In the genomic region with DNA sequence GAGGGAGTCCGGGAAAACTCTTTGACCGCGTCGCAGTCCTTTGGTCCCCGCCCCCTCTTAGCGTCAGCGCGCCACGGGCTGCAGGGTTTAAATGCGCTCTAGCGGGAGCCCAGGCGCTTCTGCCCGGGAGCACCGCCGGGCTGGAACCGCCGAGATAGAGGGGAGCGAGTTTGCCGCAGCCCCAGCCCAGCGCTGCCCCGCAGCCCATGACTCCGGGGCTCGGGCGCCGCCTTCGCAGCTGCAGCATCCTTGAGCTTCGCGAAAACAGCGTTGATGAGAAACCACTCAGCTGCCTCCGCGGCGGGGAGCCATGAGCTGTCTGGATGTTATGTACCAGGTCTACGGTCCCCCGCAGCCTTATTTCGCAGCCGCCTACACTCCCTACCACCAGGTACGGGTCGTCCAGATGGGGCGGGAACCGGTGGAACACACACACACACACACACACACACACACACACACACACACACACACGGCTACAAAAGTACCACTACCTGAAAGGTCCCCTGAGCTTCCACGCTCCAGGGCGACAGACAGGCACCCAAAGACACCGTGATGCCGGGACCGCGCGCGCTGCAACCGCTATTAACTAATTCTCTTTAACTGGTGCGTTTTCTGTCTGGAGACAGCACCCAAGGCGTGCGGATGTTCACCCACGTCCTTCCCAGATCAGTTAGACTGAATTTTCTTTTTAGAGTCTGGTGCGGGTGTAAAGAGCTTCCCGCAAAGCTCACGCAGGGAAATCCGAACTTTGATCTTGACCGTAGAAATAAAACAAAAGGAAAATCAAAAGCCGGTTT, we compare ENCODE assay signal across 8 mouse cellular contexts. TPM values are rescaled to one million over a fixed set of nuclear protein-coding genes. Genes with fewer than 3 reads are reported as not detected.
DNase-seq lines count a peak whose midpoint lies in the region; ATAC-seq and TF ChIP-seq lines count a peak whose summit lies in the region.

A gene (plus strand): TSS at position 90 of the 800 bp plus-strand sequence.

- H3K27ac ChIP-seq in forebrain, postnatal 0 days (ENCODE audit: low read depth, low read length): no peak within 1 kb of the TSS
- no peak within 1 kb of the TSS for H3K27ac ChIP-seq in intestine, embryonic 16.5 days (ENCODE audit: low read length)
- no peak within 1 kb of the TSS for H3K27ac ChIP-seq in liver, embryonic 15.5 days (replicated peaks)

- H3K36me3 ChIP-seq in forebrain, postnatal 0 days (ENCODE audit: insufficient read depth): no peaks in the 10 kb centered on the region
- no peaks in the 10 kb centered on the region for H3K36me3 ChIP-seq in intestine, embryonic 16.5 days (ENCODE audit: control insufficient read depth, insufficient read depth, low read length)
- no peaks in the 10 kb centered on the region for H3K36me3 ChIP-seq in liver, embryonic 15.5 days (replicated peaks)

- ATAC-seq in forebrain, postnatal 0 days: peak; percentile 83
- ATAC-seq in intestine, embryonic 16.5 days: peak; percentile 82
- no peak for ATAC-seq in liver, embryonic 15.5 days (ENCODE audit: insufficient read depth)

- no peak for TF ChIP-seq CTCF in forebrain, postnatal 0 days (IDR thresholded peaks at IDR 0.05; ENCODE audit: low read depth)

- DNase-seq in adrenal gland, adult 18-20 months (ENCODE audit: low spot score in 2 of 2): peak; percentile 24 to 30
- DNase-seq in adrenal gland, postnatal 4 days (ENCODE audit: low spot score in 2 of 2): no peak
- DNase-seq in R1 (ENCODE audit: low read depth, low spot score): peak; percentile 64
- DNase-seq in forebrain, postnatal 0 days: peak; percentile 64
- DNase-seq in retina, postnatal 1 day: peak; percentile 78
- no peak for DNase-seq in spleen, postnatal 14 days (ENCODE audit: low spot score in 2 of 2)

- WGBS in forebrain, postnatal 0 days: 2% methylated on average over 60 of the region's 60 CpGs
- WGBS in intestine, embryonic 16.5 days: under 1% methylated on average over 59 of the region's 60 CpGs
- WGBS in liver, embryonic 15.5 days (ENCODE audit: insufficient replicate concordance): under 1% methylated on average over 55 of the region's 60 CpGs

- H3K27me3 ChIP-seq in forebrain, postnatal 0 days (ENCODE audit: insufficient read depth, low read length): peaks cover 70% of the 10 kb centered on the region
- peaks cover 70% of the 10 kb centered on the region for H3K27me3 ChIP-seq in intestine, embryonic 16.5 days (replicated peaks; ENCODE audit: control insufficient read depth, insufficient read depth, low read length)
- peaks cover 80% of the 10 kb centered on the region for H3K27me3 ChIP-seq in liver, embryonic 15.5 days

- no peaks in the 10 kb centered on the region for H3K4me1 ChIP-seq in forebrain, postnatal 0 days (ENCODE audit: insufficient read depth)
- peaks cover 8% of the 10 kb centered on the region; the same call in 1 of the 2 replicates for H3K4me1 ChIP-seq in intestine, embryonic 16.5 days (ENCODE audit: control insufficient read depth, insufficient read depth, low read length)
- H3K4me1 ChIP-seq in liver, embryonic 15.5 days (replicated peaks): peaks cover 4% of the 10 kb centered on the region; the same call in 1 of the 2 replicates

- H3K9me3 ChIP-seq in forebrain, postnatal 0 days (ENCODE audit: low read length): no peaks in the 10 kb centered on the region
- no peaks in the 10 kb centered on the region for H3K9me3 ChIP-seq in intestine, embryonic 16.5 days (ENCODE audit: control insufficient read depth, low read length)
- H3K9me3 ChIP-seq in liver, embryonic 15.5 days (replicated peaks): no peaks in the 10 kb centered on the region

- H3K9ac ChIP-seq in forebrain, postnatal 0 days: peak within 1 kb of the TSS; percentile 14; the same call in 1 of the 2 replicates
- H3K9ac ChIP-seq in intestine, embryonic 16.5 days (ENCODE audit: low read depth, low read length): no peak within 1 kb of the TSS
- H3K9ac ChIP-seq in liver, embryonic 15.5 days: no peak within 1 kb of the TSS

- peak within 1 kb of the TSS; percentile 94 for H3K4me2 ChIP-seq in forebrain, postnatal 0 days (ENCODE audit: low read depth)
- peak within 1 kb of the TSS; percentile 94 for H3K4me2 ChIP-seq in intestine, embryonic 16.5 days (ENCODE audit: low read depth, low read length)
- H3K4me2 ChIP-seq in liver, embryonic 15.5 days: peak within 1 kb of the TSS; percentile 58

- peak within 1 kb of the TSS; percentile 47 for H3K4me3 ChIP-seq in forebrain, postnatal 0 days (ENCODE audit: low read depth, low read length)
- H3K4me3 ChIP-seq in intestine, embryonic 16.5 days (ENCODE audit: low read length): peak within 1 kb of the TSS; percentile 52
- peak within 1 kb of the TSS; percentile 26 for H3K4me3 ChIP-seq in liver, embryonic 15.5 days (replicated peaks)

RNA-seq across cellular contexts. Expression of the gene that starts here (rescaled TPM):
- under 1 TPM in 1 of 2 experiments, not detected in 1; 0.35 TPM for total RNA-seq in adrenal gland, adult 18-20 months (2021)
- total RNA-seq in adrenal gland, postnatal 4 days (2021): 1 to 10 TPM; 1.6 to 4.3 TPM
- 0.31 and 2.6 TPM in 2 replicates for total RNA-seq in forebrain, postnatal 0 days (2014; rRNA removed)
- polyA plus RNA-seq in forebrain, postnatal 0 days (2015; fragmentation: Nextera tagmentation; extraction: Ambion mirVana): 1.9 TPM in 1 of 2 replicates, not detected in the other
- polyA plus RNA-seq in intestine, embryonic 16.5 days (2015; fragmentation: Nextera tagmentation; extraction: Ambion mirVana): 0.13 TPM in 1 of 2 replicates, not detected in the other
- 0.92 and 1.2 TPM in 2 replicates for polyA plus RNA-seq in liver, embryonic 15.5 days (2015; fragmentation: Nextera tagmentation; extraction: Ambion mirVana)

Comparison
In these comparisons a context has a peak if more than half of its experiments do, and no peak if none do; other contexts are left out.
1. Peak in DNase-seq in adrenal gland, adult 18-20 months; RNA of the gene not detected or under 1 TPM.
2. Peak in ATAC-seq, H3K4me3 ChIP-seq and H3K4me2 ChIP-seq in intestine, embryonic 16.5 days; RNA of the gene not detected or under 1 TPM.
3. DNase-seq: peak in R1 (single experiment), forebrain, postnatal 0 days (single experiment) and retina, postnatal 1 day (single experiment); none in adrenal gland, postnatal 4 days (0 of 2) and spleen, postnatal 14 days (0 of 2).
4. Peak in every context shown above with its lines, with median percentiles within 50 percentile points of each other: H3K4me2 ChIP-seq and H3K4me3 ChIP-seq.